In genomic region chr7:44770046-44770578, GRCm38 (mm10) we compare ENCODE assay signal across 8 mouse cellular contexts. TPM values are rescaled to one million over a fixed set of nuclear protein-coding genes. Genes with fewer than 3 reads are reported as not detected.
A peak's percentile ranks its signal among the peaks of the same experiment; 100 is the strongest.
DNase-seq lines count a peak whose midpoint lies in the region; ATAC-seq and TF ChIP-seq lines count a peak whose summit lies in the region.

No protein-coding gene starts in this region.

- no peak overlapping the region for H3K4me3 ChIP-seq in midbrain, embryonic 10.5 days
- no peak overlapping the region for H3K4me3 ChIP-seq in midbrain, embryonic 16.5 days (ENCODE audit: low read depth, low read length)
- H3K4me3 ChIP-seq in kidney, postnatal 0 days (replicated peaks; ENCODE audit: low read depth, low read length): no peak overlapping the region

- no peak overlapping the region for H3K4me2 ChIP-seq in midbrain, embryonic 16.5 days (ENCODE audit: low read length)
- H3K4me2 ChIP-seq in kidney, postnatal 0 days (ENCODE audit: low read length): no peak overlapping the region

- no peak overlapping the region for H3K27ac ChIP-seq in midbrain, embryonic 10.5 days (replicated peaks)
- no peak overlapping the region for H3K27ac ChIP-seq in midbrain, embryonic 16.5 days (ENCODE audit: low read length)
- no peak overlapping the region for H3K27ac ChIP-seq in kidney, postnatal 0 days

- TF ChIP-seq CTCF in kidney, postnatal 0 days (IDR thresholded peaks at IDR 0.05; ENCODE audit: low read depth): peak; percentile 21; the same call in 1 of the 2 replicates

- WGBS in midbrain, embryonic 10.5 days: 15% methylated on average over 6 of the region's 6 CpGs
- 17% methylated on average over 6 of the region's 6 CpGs for WGBS in midbrain, embryonic 16.5 days
- 13% methylated on average over 6 of the region's 6 CpGs for WGBS in kidney, postnatal 0 days

- no peak for ATAC-seq in midbrain, embryonic 16.5 days
- ATAC-seq in kidney, postnatal 0 days (replicated peaks; ENCODE audit: low FRiP score, low read depth): no peak; the same call in 1 of the 2 replicates
- ATAC-seq in megakaryocyte-erythroid progenitor cell, adult 5-6 weeks (replicated peaks; ENCODE audit: low FRiP score, low TSS enrichment, poor library complexity, severe bottlenecking): peak; percentile 49; the same call in 1 of the 2 replicates
- ATAC-seq in frontal cortex, adult (ENCODE audit: low TSS enrichment): no peak; the same call in 1 of the 2 replicates

- no peaks in the 10 kb centered on the region for H3K4me1 ChIP-seq in midbrain, embryonic 10.5 days
- H3K4me1 ChIP-seq in midbrain, embryonic 16.5 days (ENCODE audit: control insufficient read depth, insufficient read depth, low read length): no peaks in the 10 kb centered on the region
- no peaks in the 10 kb centered on the region for H3K4me1 ChIP-seq in kidney, postnatal 0 days (replicated peaks; ENCODE audit: insufficient read depth, low read length)

- no peaks in the 10 kb centered on the region for H3K9me3 ChIP-seq in midbrain, embryonic 10.5 days (replicated peaks)
- no peaks in the 10 kb centered on the region for H3K9me3 ChIP-seq in midbrain, embryonic 16.5 days (replicated peaks; ENCODE audit: control insufficient read depth, low read length, poor library complexity, severe bottlenecking)
- no peaks in the 10 kb centered on the region for H3K9me3 ChIP-seq in kidney, postnatal 0 days (replicated peaks; ENCODE audit: low read length)

- peak; percentile 62 for DNase-seq in midbrain, embryonic 10.5 days (ENCODE audit: low spot score)
- DNase-seq in adrenal gland, adult 18-20 months (ENCODE audit: low spot score in 2 of 2): peak; percentile 56 to 62
- peak; percentile 76 for DNase-seq in gastrocnemius, postnatal 10 days
- DNase-seq in kidney, postnatal 0 days (ENCODE audit: low spot score): peak; percentile 94
- peak; percentile 72 for DNase-seq in urinary bladder, postnatal 14 days (ENCODE audit: low spot score)

- H3K36me3 ChIP-seq in midbrain, embryonic 10.5 days: peaks cover 94% of the 10 kb centered on the region
- peaks cover 10% of the 10 kb centered on the region for H3K36me3 ChIP-seq in midbrain, embryonic 16.5 days (ENCODE audit: control insufficient read depth, insufficient read depth, low read length)
- peaks cover 47% of the 10 kb centered on the region for H3K36me3 ChIP-seq in kidney, postnatal 0 days (ENCODE audit: insufficient read depth, low read length)

- no peak overlapping the region for H3K9ac ChIP-seq in midbrain, embryonic 16.5 days (ENCODE audit: low read depth, low read length)
- H3K9ac ChIP-seq in kidney, postnatal 0 days (ENCODE audit: low read depth, low read length): no peak overlapping the region

- no peaks in the 10 kb centered on the region for H3K27me3 ChIP-seq in midbrain, embryonic 10.5 days (ENCODE audit: low read depth, poor library complexity, severe bottlenecking)
- no peaks in the 10 kb centered on the region for H3K27me3 ChIP-seq in midbrain, embryonic 16.5 days (ENCODE audit: control insufficient read depth, insufficient read depth, low read depth, low read length)
- H3K27me3 ChIP-seq in kidney, postnatal 0 days (ENCODE audit: insufficient read depth, low read length): no peaks in the 10 kb centered on the region

RNA-seq across cellular contexts. Expression of gene Zfp473, which starts 19.3 kb away (rescaled TPM):
- 3.2 and 3.6 TPM in 2 replicates for polyA plus RNA-seq in midbrain, embryonic 10.5 days (2016; fragmentation: Nextera tagmentation; extraction: Ambion mirVana)
- polyA plus RNA-seq in midbrain, embryonic 16.5 days (2015; fragmentation: Nextera tagmentation; extraction: Ambion mirVana): 1.2 and 1.8 TPM in 2 replicates
- total RNA-seq in adrenal gland, adult 18-20 months (2021): under 1 TPM; 0.30 to 0.51 TPM
- under 1 TPM in 1 of 2 experiments, not detected in 1; 0.29 TPM for total RNA-seq in gastrocnemius, postnatal 10 days (2021)
- polyA plus RNA-seq in kidney, postnatal 0 days (2015; fragmentation: Nextera tagmentation; extraction: Ambion mirVana): 0.87 and 0.89 TPM in 2 replicates
- 0.22 and 2.0 TPM in 2 replicates for total RNA-seq in megakaryocyte-erythroid progenitor cell, adult 5-6 weeks (2014; fragmentation: Nextera tagmentation)
- total RNA-seq in megakaryocyte-erythroid progenitor cell, adult 5-6 weeks (2017): 6.5 TPM in 1 of 2 replicates, not detected in the other

RNA-seq across cellular contexts. Expression of gene Vrk3, which starts 21.9 kb away (rescaled TPM):
- 44.7 and 49.5 TPM in 2 replicates for polyA plus RNA-seq in midbrain, embryonic 10.5 days (2016; fragmentation: Nextera tagmentation; extraction: Ambion mirVana)
- 27.3 and 27.9 TPM in 2 replicates for polyA plus RNA-seq in midbrain, embryonic 16.5 days (2015; fragmentation: Nextera tagmentation; extraction: Ambion mirVana)
- total RNA-seq in adrenal gland, adult 18-20 months (2021): 10 to 100 TPM; 40.4 to 42.1 TPM
- total RNA-seq in gastrocnemius, postnatal 10 days (2021): 10 to 100 TPM; 16.7 to 18.5 TPM
- 45.3 and 49.3 TPM in 2 replicates for polyA plus RNA-seq in kidney, postnatal 0 days (2015; fragmentation: Nextera tagmentation; extraction: Ambion mirVana)
- 34.2 and 43.8 TPM in 2 replicates for total RNA-seq in megakaryocyte-erythroid progenitor cell, adult 5-6 weeks (2014; fragmentation: Nextera tagmentation)
- 51.5 and 81.2 TPM in 2 replicates for total RNA-seq in megakaryocyte-erythroid progenitor cell, adult 5-6 weeks (2017)

RNA-seq across cellular contexts. Expression of gene Nup62, which starts 45.8 kb away (rescaled TPM):
- 154 and 162 TPM in 2 replicates for polyA plus RNA-seq in midbrain, embryonic 10.5 days (2016; fragmentation: Nextera tagmentation; extraction: Ambion mirVana)
- polyA plus RNA-seq in midbrain, embryonic 16.5 days (2015; fragmentation: Nextera tagmentation; extraction: Ambion mirVana): 43.6 and 45.9 TPM in 2 replicates
- total RNA-seq in adrenal gland, adult 18-20 months (2021): 10 to 100 TPM; 48.5 to 52.7 TPM
- 10 to 100 TPM; 28.0 to 35.3 TPM for total RNA-seq in gastrocnemius, postnatal 10 days (2021)
- polyA plus RNA-seq in kidney, postnatal 0 days (2015; fragmentation: Nextera tagmentation; extraction: Ambion mirVana): 57.6 and 62.4 TPM in 2 replicates
- total RNA-seq in megakaryocyte-erythroid progenitor cell, adult 5-6 weeks (2014; fragmentation: Nextera tagmentation): 103 and 109 TPM in 2 replicates
- total RNA-seq in megakaryocyte-erythroid progenitor cell, adult 5-6 weeks (2017): 167 and 183 TPM in 2 replicates

RNA-seq across cellular contexts. Expression of gene Il4i1, which starts 46.1 kb away (rescaled TPM):
- polyA plus RNA-seq in midbrain, embryonic 10.5 days (2016; fragmentation: Nextera tagmentation; extraction: Ambion mirVana): 1.2 and 1.8 TPM in 2 replicates
- polyA plus RNA-seq in midbrain, embryonic 16.5 days (2015; fragmentation: Nextera tagmentation; extraction: Ambion mirVana): 0.57 and 1.0 TPM in 2 replicates
- total RNA-seq in adrenal gland, adult 18-20 months (2021): 1 to 10 TPM; 1.6 to 2.6 TPM
- 1 to 10 TPM; 1.9 to 2.3 TPM for total RNA-seq in gastrocnemius, postnatal 10 days (2021)
- polyA plus RNA-seq in kidney, postnatal 0 days (2015; fragmentation: Nextera tagmentation; extraction: Ambion mirVana): 0.88 and 1.0 TPM in 2 replicates
- total RNA-seq in megakaryocyte-erythroid progenitor cell, adult 5-6 weeks (2014; fragmentation: Nextera tagmentation): 2.5 and 6.5 TPM in 2 replicates
- 0.76 and 1.7 TPM in 2 replicates for total RNA-seq in megakaryocyte-erythroid progenitor cell, adult 5-6 weeks (2017)

RNA-seq across cellular contexts. Expression of gene Atf5, which starts 46.3 kb away (rescaled TPM):
- 4.6 and 4.7 TPM in 2 replicates for polyA plus RNA-seq in midbrain, embryonic 10.5 days (2016; fragmentation: Nextera tagmentation; extraction: Ambion mirVana)
- 2.5 and 3.0 TPM in 2 replicates for polyA plus RNA-seq in midbrain, embryonic 16.5 days (2015; fragmentation: Nextera tagmentation; extraction: Ambion mirVana)
- 100 to 1,000 TPM; 136 to 217 TPM for total RNA-seq in adrenal gland, adult 18-20 months (2021)
- 10 to 100 TPM; 55.1 to 60.5 TPM for total RNA-seq in gastrocnemius, postnatal 10 days (2021)
- 4.2 and 5.3 TPM in 2 replicates for polyA plus RNA-seq in kidney, postnatal 0 days (2015; fragmentation: Nextera tagmentation; extraction: Ambion mirVana)
- 3.5 and 6.8 TPM in 2 replicates for total RNA-seq in megakaryocyte-erythroid progenitor cell, adult 5-6 weeks (2014; fragmentation: Nextera tagmentation)
- total RNA-seq in megakaryocyte-erythroid progenitor cell, adult 5-6 weeks (2017): 1.3 and 2.8 TPM in 2 replicates
